Comparison of ENCODE assay signal across 24 mouse cellular contexts in genomic region chr5:43721538-43722451, GRCm38 (mm10). TPM values are rescaled to one million over a fixed set of nuclear protein-coding genes. Genes with fewer than 3 reads are reported as not detected.
DNase-seq lines count a peak whose midpoint lies in the region; ATAC-seq and TF ChIP-seq lines count a peak whose summit lies in the region.
"Had no signal": no experiment of that assay in that cellular context is flagged by ENCODE, and none has a peak within 500 bp of the region (broad histone marks: within the 10 kb centered on the region; RNA-seq: fewer than 3 reads in every experiment).

No protein-coding gene starts in this region.

- peak; percentile 83 for ATAC-seq in kidney, embryonic 14.5 days (ENCODE audit: low FRiP score, low TSS enrichment)
- ATAC-seq in lung, embryonic 14.5 days (ENCODE audit: insufficient read depth), result no peak
- ATAC-seq in embryonic facial prominence, embryonic 12.5 days (ENCODE audit: insufficient number of reproducible peaks, insufficient read depth, low FRiP score, low TSS enrichment), result 0 out of 2 replicates have a peak, but pooled peaks have one; percentile 38
- no peak for ATAC-seq in megakaryocyte-erythroid progenitor cell, adult 5-6 weeks (replicated peaks; ENCODE audit: low FRiP score, low TSS enrichment, poor library complexity, severe bottlenecking)
- ATAC-seq: forebrain, embryonic 13.5 days; midbrain, embryonic 13.5 days had no signal

- H3K36me3 ChIP-seq in kidney, embryonic 14.5 days (ENCODE audit: control insufficient read depth, insufficient read depth, low read length), result peaks cover 41% of the 10 kb centered on the region
- peaks cover 64% of the 10 kb centered on the region for H3K36me3 ChIP-seq in lung, embryonic 14.5 days (ENCODE audit: insufficient read depth)
- peaks cover 40% of the 10 kb centered on the region for H3K36me3 ChIP-seq in embryonic facial prominence, embryonic 12.5 days
- H3K36me3 ChIP-seq: liver, embryonic 15.5 days had no signal

- no peaks in the 10 kb centered on the region for H3K9me3 ChIP-seq in kidney, embryonic 14.5 days (ENCODE audit: control insufficient read depth, low read length)
- no peaks in the 10 kb centered on the region for H3K9me3 ChIP-seq in lung, embryonic 14.5 days (ENCODE audit: low read depth, low read length)
- no peaks in the 10 kb centered on the region for H3K9me3 ChIP-seq in embryonic facial prominence, embryonic 12.5 days
- H3K9me3 ChIP-seq: forebrain, embryonic 13.5 days; hindbrain, embryonic 10.5 days; hindbrain, embryonic 15.5 days; liver, embryonic 15.5 days; lung, embryonic 15.5 days; midbrain, embryonic 13.5 days had no signal

- H3K4me3 ChIP-seq in kidney, embryonic 14.5 days (ENCODE audit: low read length), result no peak overlapping the region
- H3K4me3 ChIP-seq in lung, embryonic 14.5 days (ENCODE audit: low read depth, low read length), result no peak overlapping the region
- H3K4me3 ChIP-seq in embryonic facial prominence, embryonic 12.5 days, result no peak overlapping the region
- H3K4me3 ChIP-seq: forebrain, embryonic 13.5 days; hindbrain, embryonic 10.5 days; hindbrain, embryonic 15.5 days; liver, embryonic 15.5 days; lung, embryonic 15.5 days; midbrain, embryonic 13.5 days had no signal

- H3K27ac ChIP-seq in kidney, embryonic 14.5 days (ENCODE audit: low read depth, low read length), result no peak overlapping the region
- no peak overlapping the region for H3K27ac ChIP-seq in lung, embryonic 14.5 days (ENCODE audit: low read depth)
- H3K27ac ChIP-seq in embryonic facial prominence, embryonic 12.5 days, result peak overlapping the region; percentile 57; the same call in 1 of the 2 replicates
- H3K27ac ChIP-seq: forebrain, embryonic 13.5 days; hindbrain, embryonic 10.5 days; hindbrain, embryonic 15.5 days; liver, embryonic 15.5 days; lung, embryonic 15.5 days; midbrain, embryonic 13.5 days had no signal

- H3K9ac ChIP-seq in kidney, embryonic 14.5 days (ENCODE audit: low read depth, low read length), result no peak overlapping the region
- no peak overlapping the region for H3K9ac ChIP-seq in lung, embryonic 14.5 days
- H3K9ac ChIP-seq in embryonic facial prominence, embryonic 12.5 days, result no peak overlapping the region
- H3K9ac ChIP-seq: forebrain, embryonic 13.5 days; hindbrain, embryonic 15.5 days; liver, embryonic 15.5 days; lung, embryonic 15.5 days; midbrain, embryonic 13.5 days had no signal

- H3K4me1 ChIP-seq in kidney, embryonic 14.5 days (ENCODE audit: control insufficient read depth, insufficient read depth, low read length), result no peaks in the 10 kb centered on the region
- no peaks in the 10 kb centered on the region for H3K4me1 ChIP-seq in lung, embryonic 14.5 days (ENCODE audit: insufficient read depth)
- no peaks in the 10 kb centered on the region for H3K4me1 ChIP-seq in embryonic facial prominence, embryonic 12.5 days
- H3K4me1 ChIP-seq: forebrain, embryonic 13.5 days; hindbrain, embryonic 10.5 days; hindbrain, embryonic 15.5 days; liver, embryonic 15.5 days; lung, embryonic 15.5 days; midbrain, embryonic 13.5 days had no signal

- no peak overlapping the region for H3K4me2 ChIP-seq in kidney, embryonic 14.5 days (replicated peaks; ENCODE audit: low read depth, low read length)
- no peak overlapping the region for H3K4me2 ChIP-seq in lung, embryonic 14.5 days
- no peak overlapping the region for H3K4me2 ChIP-seq in embryonic facial prominence, embryonic 12.5 days (replicated peaks)
- H3K4me2 ChIP-seq: forebrain, embryonic 13.5 days; hindbrain, embryonic 15.5 days; liver, embryonic 15.5 days; lung, embryonic 15.5 days; midbrain, embryonic 13.5 days had no signal

- DNase-seq in kidney, adult 11 months, result no peak
- peak; percentile 7 for DNase-seq in lung, embryonic 14.5 days
- DNase-seq in lung, postnatal 36 days, result no peak
- no peak for DNase-seq in cerebellum, adult 9-11 months
- DNase-seq in cerebellum, adult 11 months, result no peak
- DNase-seq: adrenal gland, adult 2 months; adrenal gland, postnatal 36 days; cerebellum, adult 2 months; gastrocnemius, postnatal 10 days; heart, postnatal 14 days; kidney, adult 2 months; right cerebral cortex, postnatal 25 days; thymus, postnatal 14 days had no signal

- H3K27me3 ChIP-seq in kidney, embryonic 14.5 days (ENCODE audit: control insufficient read depth, insufficient read depth, low read length), result no peaks in the 10 kb centered on the region
- no peaks in the 10 kb centered on the region for H3K27me3 ChIP-seq in lung, embryonic 14.5 days (ENCODE audit: insufficient read depth, low read length)
- H3K27me3 ChIP-seq in embryonic facial prominence, embryonic 12.5 days, result no peaks in the 10 kb centered on the region
- H3K27me3 ChIP-seq: forebrain, embryonic 13.5 days; hindbrain, embryonic 15.5 days; liver, embryonic 15.5 days; lung, embryonic 15.5 days; midbrain, embryonic 13.5 days had no signal

- 50% methylated on average over 5 of the region's 5 CpGs for WGBS in kidney, embryonic 14.5 days
- WGBS in lung, embryonic 14.5 days, result 66% methylated on average over 5 of the region's 5 CpGs
- 55% methylated on average over 5 of the region's 5 CpGs for WGBS in embryonic facial prominence, embryonic 12.5 days

- TF ChIP-seq CTCF in lung, embryonic 14.5 days (IDR thresholded peaks at IDR 0.05; ENCODE audit: low read depth), result no peak

RNA-seq across cellular contexts. Expression of gene Cc2d2a, which starts 59.6 kb away (rescaled TPM):
- polyA plus RNA-seq in kidney, embryonic 14.5 days (2014; fragmentation: Nextera tagmentation; extraction: Ambion mirVana), result 9.5 and 14.0 TPM in 2 replicates
- 14.4 and 15.1 TPM in 2 replicates for polyA plus RNA-seq in lung, embryonic 14.5 days (2014; fragmentation: Nextera tagmentation; extraction: Ambion mirVana)
- 9.0 and 13.2 TPM in 2 replicates for polyA plus RNA-seq in embryonic facial prominence, embryonic 12.5 days (2016; fragmentation: Nextera tagmentation; extraction: Ambion mirVana)
- not detected in 2 replicates for total RNA-seq in megakaryocyte-erythroid progenitor cell, adult 5-6 weeks (2014; fragmentation: Nextera tagmentation)
- total RNA-seq in megakaryocyte-erythroid progenitor cell, adult 5-6 weeks (2017), result 0.33 and 0.50 TPM in 2 replicates
- total RNA-seq: MEL; neutrophil, adult 5-6 weeks had no signal

Comparison
In these comparisons a context has a peak if more than half of its experiments do, and no peak if none do; other contexts are left out.
1. ATAC-seq: peak in kidney, embryonic 14.5 days (single experiment) and embryonic facial prominence, embryonic 12.5 days (single experiment); none in lung, embryonic 14.5 days (single experiment) and megakaryocyte-erythroid progenitor cell, adult 5-6 weeks (single experiment).